Mouse (Mus musculus) heart, adult 2 months (tissue): ENCODE results near the gene Ift88. TPM values are rescaled to one million over a fixed set of nuclear protein-coding genes. Genes with fewer than 3 reads are reported as not detected.
A peak's percentile ranks its signal among the peaks of the same experiment; 100 is the strongest.
"Not testable (repeated sequence)": the region's sequence is repeated elsewhere in the genome, so short reads cannot be mapped to it uniquely, and the experiment has no call there.

ENCODE experiments used
- DNase-seq, 2 experiments: peaks; one replicate each; pipeline ENCODE4 v3.0.0; 2021
- H3K27ac ChIP-seq: fragments of 200-600 bp; 2 replicates; pipeline ENCODE4 v1.8.1; 2022
- H3K27me3 ChIP-seq: fragments of 200-500 bp; 2 replicates; pipeline ENCODE4 v1.6.1; 2012; ENCODE audit warnings: mild to moderate bottlenecking, low read length, inconsistent platforms, mixed read lengths; ENCODE audit not compliant: control insufficient read depth, insufficient read depth
- H3K36me3 ChIP-seq: fragments of 200-500 bp; 2 replicates; pipeline ENCODE4 v1.6.1; 2012; ENCODE audit warnings: low read length, inconsistent platforms; ENCODE audit not compliant: control insufficient read depth, insufficient read depth
- H3K4me1 ChIP-seq: fragments of 200-500 bp; 2 replicates; pipeline ENCODE4 v1.6.1; 2011; ENCODE audit warnings: low read length; ENCODE audit not compliant: control insufficient read depth, insufficient read depth
- H3K4me3 ChIP-seq: fragments of 200-600 bp; 2 replicates; pipeline ENCODE4 v1.8.1; 2022
- H3K79me2 ChIP-seq: fragments of 200-500 bp; replicated peaks from 2 replicates; pipeline ENCODE4 v1.6.1; 2012; ENCODE audit warnings: mild to moderate bottlenecking, inconsistent platforms, low read length, moderate library complexity, mixed read lengths; ENCODE audit not compliant: control insufficient read depth, insufficient read depth
- H3K9ac ChIP-seq: fragments of 200-500 bp; 2 replicates; pipeline ENCODE4 v1.6.1; 2012; ENCODE audit warnings: low read depth, mild to moderate bottlenecking, control low read depth, inconsistent platforms, low read length, mixed read lengths
- CTCF ChIP-seq: fragments of 200-600 bp; IDR thresholded peaks from 2 replicates; pipeline ENCODE4 v1.8.1; 2022; ENCODE audit warnings: antibody characterized with exemption, mild to moderate bottlenecking, moderate library complexity
- EP300 ChIP-seq: fragments of 200-500 bp; IDR thresholded peaks from 2 replicates; pipeline ENCODE4 v1.6.1; 2011; ENCODE audit warnings: low read depth, low read length, control low read depth; ENCODE audit not compliant: insufficient read depth
- POLR2A ChIP-seq: fragments of 200-500 bp; IDR thresholded peaks from 2 replicates; pipeline ENCODE4 v1.6.1; 2011; ENCODE audit warnings: mild to moderate bottlenecking, low read depth, low read length, control low read depth; ENCODE audit not compliant: insufficient read depth
- WGBS: fragments of 180-500 bp; shearing (Covaris S2); methylation state at CpG from one replicate; pipeline ENCODE4 v1.1.7; 2018; 5-methylcytosine and 5-hydroxymethylcytosine counted together
- intact Hi-C: fragments of 180-260 bp; cut with DNase I; formaldehyde crosslinking; loops from one replicate; pipeline ENCODE4 v1.15.1; 2025
- polyA plus RNA-seq: library from polyadenylated mRNA; depleted of rRNA; stranded (reverse); fragments of >200 nt; gene quantifications from 2 replicates; pipeline ENCODE4 v1.2.3, GENCODE M21; 2012
- total RNA-seq, 2 experiments: library from RNA; stranded (reverse); gene quantifications; 2 replicates each; pipeline ENCODE4 v1.2.3; 2021

Ift88 gene
- total and polyA plus RNA-seq, 3 experiments = 4.3 to 5.1 (median 4.5) TPM

GRCm38 (mm10) chr14:57417187-57417586, 6.7 kb upstream of the Ift88 start:
- Histone ChIP-seq H3K36me3 (no peaks in the 10 kb centered on the region), H3K9ac (no peak overlapping the region), H3K27me3 (no peaks in the 10 kb centered on the region), H3K27ac (no peak overlapping the region), H3K4me3 (no peak overlapping the region), H3K4me1 (no peaks in the 10 kb centered on the region), H3K79me2 (no peaks in the 10 kb centered on the region)
- no peak for DNase-seq
- intact Hi-C loops = no loop called here
- TF ChIP-seq EP300 (no peak), POLR2A (no peak), CTCF (no peak)
- WGBS = 64% methylated on average over 2 of the region's 2 CpGs

- H3K27me3 ChIP-seq = no peaks in the 10 kb centered on the region
- DNase-seq = no peak
- H3K4me1 ChIP-seq = peaks cover 1% of the 10 kb centered on the region; the same call in 1 of the 2 replicates
- peak overlapping the region; percentile 81 for H3K27ac ChIP-seq
- H3K79me2 ChIP-seq = no peaks in the 10 kb centered on the region
- H3K36me3 ChIP-seq = no peaks in the 10 kb centered on the region
- H3K4me3 ChIP-seq = peak overlapping the region; percentile 87
- H3K9ac ChIP-seq = peak overlapping the region; percentile 97
- TF ChIP-seq CTCF (no peak), EP300 (no peak), POLR2A (no peak)
- under 1% methylated on average over 24 of the region's 24 CpGs for WGBS
- intact Hi-C loops = loop anchor here (5.0 to 10.0 kb wide), 2 partner anchors 191 to 323 kb away; partner anchors contain the start of gene Gm49361
These were observed 325 bp downstream of the Ift88 start for GRCm38 (mm10) chr14:57424212-57424561.

GRCm38 (mm10) chr14:57430451-57430850, 6.6 kb downstream of the Ift88 start:
- DNase-seq = no peak
- Histone ChIP-seq H3K27ac (no peak overlapping the region), H3K27me3 (no peaks in the 10 kb centered on the region), H3K4me1 (no peaks in the 10 kb centered on the region), H3K79me2 (no peaks in the 10 kb centered on the region), H3K4me3 (no peak overlapping the region), H3K36me3 (no peaks in the 10 kb centered on the region), H3K9ac (no peak overlapping the region)
- intact Hi-C loops = no loop called here
- TF ChIP-seq CTCF (no peak), POLR2A (no peak), EP300 (no peak)
- WGBS = 79% methylated on average over 2 of the region's 2 CpGs

GRCm38 (mm10) chr14:57452516-57452915, 28.7 kb downstream of the Ift88 start:
- H3K36me3 ChIP-seq = no peaks in the 10 kb centered on the region
- TF ChIP-seq POLR2A = no peak
- no peaks in the 10 kb centered on the region for H3K27me3 ChIP-seq
- 75% methylated on average over 1 of the region's 1 CpGs for whole genome bisulfite sequencing
- intact Hi-C loops = no loop called here
- H3K79me2 ChIP-seq = no peaks in the 10 kb centered on the region
- H3K4me3 ChIP-seq = no peak overlapping the region
- H3K27ac ChIP-seq = no peak overlapping the region
- no peak overlapping the region for H3K9ac ChIP-seq
- H3K4me1 ChIP-seq = no peaks in the 10 kb centered on the region
- no peak for DNase-seq

- no peak overlapping the region for H3K9ac ChIP-seq
- intact Hi-C loops = no loop called here
- H3K27me3 ChIP-seq = no peaks in the 10 kb centered on the region
- H3K36me3 ChIP-seq = no peaks in the 10 kb centered on the region
- no peaks in the 10 kb centered on the region for H3K79me2 ChIP-seq
- TF ChIP-seq EP300 (no peak), POLR2A (no peak), CTCF (no peak)
- no peak for DNase-seq
- H3K27ac ChIP-seq = no peak overlapping the region
- 84% methylated on average over 5 of the region's 5 CpGs for WGBS
- no peaks in the 10 kb centered on the region for H3K4me1 ChIP-seq
- no peak overlapping the region for H3K4me3 ChIP-seq
These were observed 36.0 kb downstream of the Ift88 start for GRCm38 (mm10) chr14:57459883-57460282.

- H3K9ac ChIP-seq, H3K27me3 ChIP-seq, H3K36me3 ChIP-seq, H3K79me2 ChIP-seq, H3K27ac ChIP-seq, H3K4me1 ChIP-seq, DNase-seq, H3K4me3 ChIP-seq, intact Hi-C loops: not testable (repeated sequence)
- WGBS = 84% methylated on average over 5 of the region's 5 CpGs
These were observed 36.5 kb downstream of the Ift88 start for GRCm38 (mm10) chr14:57460326-57460725.

- Histone ChIP-seq H3K27me3 (no peaks in the 10 kb centered on the region), H3K27ac (no peak overlapping the region), H3K4me3 (no peak overlapping the region), H3K36me3 (no peaks in the 10 kb centered on the region), H3K9ac (no peak overlapping the region), H3K79me2 (no peaks in the 10 kb centered on the region), H3K4me1 (no peaks in the 10 kb centered on the region)
- DNase-seq = no peak
- 61% methylated on average over 5 of the region's 5 CpGs for WGBS
- no peak for TF ChIP-seq POLR2A
- TF ChIP-seq CTCF = no peak
- TF ChIP-seq EP300 = no peak
- intact Hi-C loops = no loop called here
These were observed 39.0 kb downstream of the Ift88 start for GRCm38 (mm10) chr14:57462871-57463270.
